Mouse (Mus musculus) spleen, postnatal 14 days (tissue): ENCODE data around the gene Nol10.

Experiments
- DNase-seq, 2 experiments: peaks; one replicate each; pipeline ENCODE4 v3.0.0; 2021 to 2022; ENCODE audit warnings: low spot score in 2 of 2

The Nol10 gene

GRCm38 (mm10) chr12:17411242-17411641 lies 63.0 kb downstream of the Nol10 start:
- no peak for DNase-seq

GRCm38 (mm10) chr12:17411797-17412526 lies 63.7 kb downstream of the Nol10 start:
- peak in 1 of 2 experiments; percentile 34 for DNase-seq

- DNase-seq, result no peak
These were observed 66.5 kb downstream of the Nol10 start for GRCm38 (mm10) chr12:17414734-17415133.

GRCm38 (mm10) chr12:17420168-17420810 lies 72.0 kb downstream of the Nol10 start:
- no peak for DNase-seq

- no peak for DNase-seq
These were observed 77.3 kb downstream of the Nol10 start for GRCm38 (mm10) chr12:17425254-17426169.

GRCm38 (mm10) chr12:17426735-17427134 lies 78.5 kb downstream of the Nol10 start:
- no peak for DNase-seq

GRCm38 (mm10) chr12:17430578-17430977 lies 82.3 kb downstream of the Nol10 start:
- DNase-seq, result no peak

GRCm38 (mm10) chr12:17431166-17431565 lies 82.9 kb downstream of the Nol10 start:
- DNase-seq, result no peak

- DNase-seq, result no peak
These were observed 83.6 kb downstream of the Nol10 start for GRCm38 (mm10) chr12:17431812-17432332.

- DNase-seq, result no peak
These were observed 85.5 kb downstream of the Nol10 start for GRCm38 (mm10) chr12:17433712-17434111.

GRCm38 (mm10) chr12:17436471-17436870 lies 88.2 kb downstream of the Nol10 start:
- DNase-seq, result no peak

GRCm38 (mm10) chr12:17440251-17440651 lies 92.0 kb downstream of the Nol10 start:
- DNase-seq, result no peak

GRCm38 (mm10) chr12:17441495-17441894 lies 93.2 kb downstream of the Nol10 start:
- DNase-seq, result no peak

- no peak for DNase-seq
These were observed 96.1 kb downstream of the Nol10 start for GRCm38 (mm10) chr12:17444406-17444805.

- no peak for DNase-seq
These were observed 97.0 kb downstream of the Nol10 start for GRCm38 (mm10) chr12:17445251-17445650.

- DNase-seq, result no peak
These were observed 100.5 kb downstream of the Nol10 start for GRCm38 (mm10) chr12:17448781-17449180.

GRCm38 (mm10) chr12:17449661-17450091 lies 101.4 kb downstream of the Nol10 start:
- no peak for DNase-seq

GRCm38 (mm10) chr12:17450503-17450902 lies 102.2 kb downstream of the Nol10 start:
- DNase-seq, result no peak

GRCm38 (mm10) chr12:17450908-17451307 lies 102.7 kb downstream of the Nol10 start:
- no peak for DNase-seq

GRCm38 (mm10) chr12:17452273-17452672 lies 104.0 kb downstream of the Nol10 start:
- no peak for DNase-seq

GRCm38 (mm10) chr12:17453918-17454317 lies 105.7 kb downstream of the Nol10 start:
- no peak for DNase-seq

- DNase-seq, result no peak
These were observed 106.8 kb downstream of the Nol10 start for GRCm38 (mm10) chr12:17455096-17455495.
